Mouse (Mus musculus) E14TG2a.4 (cell line): ENCODE data around the gene Osbpl8.

Experiments
- H3K27me3 ChIP-seq: 2 replicates; pipeline ENCODE4 v1.6.1; 2014; ENCODE audit warnings: low read length, control low read depth; ENCODE audit not compliant: insufficient read depth
- H3K36me3 ChIP-seq: 2 replicates; pipeline ENCODE4 v1.6.1; 2014; ENCODE audit warnings: low read length, control low read depth; ENCODE audit not compliant: insufficient read depth
- H3K4me1 ChIP-seq: replicated peaks from 2 replicates; pipeline ENCODE4 v1.6.1; 2014; ENCODE audit warnings: low read depth, low read length, control low read depth
- H3K4me3 ChIP-seq: replicated peaks from 2 replicates; pipeline ENCODE4 v1.5.1; 2014; ENCODE audit warnings: mild to moderate bottlenecking, low read length
- H3K9me3 ChIP-seq: 2 replicates; pipeline ENCODE4 v1.6.1; 2014; ENCODE audit warnings: low read length, control low read depth
- CTCF ChIP-seq: conservative IDR thresholded peaks from 2 replicates; pipeline ENCODE4 v1.5.1; 2014; ENCODE audit warnings: low read length
- NANOG ChIP-seq: IDR thresholded peaks from 2 replicates; pipeline ENCODE4 v1.6.1; 2014; ENCODE audit warnings: borderline replicate concordance, low read length, mixed read lengths
- POU5F1 ChIP-seq: IDR thresholded peaks from 2 replicates; pipeline ENCODE4 v1.6.1; 2014; ENCODE audit warnings: low read length, borderline replicate concordance

Gene Osbpl8

GRCm38 (mm10) chr10:111313282-111313681 lies 148.7 kb downstream of the Osbpl8 start:
- H3K9me3 ChIP-seq: no peaks in the 10 kb centered on the region
- H3K4me1 ChIP-seq: peaks cover 16% of the 10 kb centered on the region
- TF ChIP-seq POU5F1 (no peak), CTCF (no peak), NANOG (no peak)
- H3K4me3 ChIP-seq: no peak overlapping the region
- no peaks in the 10 kb centered on the region for H3K36me3 ChIP-seq
- H3K27me3 ChIP-seq: 0 out of 2 replicates have a peak, but pooled peaks cover 3% of the 10 kb centered on the region

GRCm38 (mm10) chr10:111314636-111315395 lies 150.3 kb downstream of the Osbpl8 start:
- 0 out of 2 replicates have a peak, but pooled peaks cover 3% of the 10 kb centered on the region for H3K27me3 ChIP-seq
- H3K36me3 ChIP-seq: no peaks in the 10 kb centered on the region
- no peaks in the 10 kb centered on the region for H3K9me3 ChIP-seq
- TF ChIP-seq CTCF (no peak), NANOG (no peak), POU5F1 (no peak)
- no peak overlapping the region for H3K4me3 ChIP-seq
- H3K4me1 ChIP-seq: peaks cover 16% of the 10 kb centered on the region

DNA sequence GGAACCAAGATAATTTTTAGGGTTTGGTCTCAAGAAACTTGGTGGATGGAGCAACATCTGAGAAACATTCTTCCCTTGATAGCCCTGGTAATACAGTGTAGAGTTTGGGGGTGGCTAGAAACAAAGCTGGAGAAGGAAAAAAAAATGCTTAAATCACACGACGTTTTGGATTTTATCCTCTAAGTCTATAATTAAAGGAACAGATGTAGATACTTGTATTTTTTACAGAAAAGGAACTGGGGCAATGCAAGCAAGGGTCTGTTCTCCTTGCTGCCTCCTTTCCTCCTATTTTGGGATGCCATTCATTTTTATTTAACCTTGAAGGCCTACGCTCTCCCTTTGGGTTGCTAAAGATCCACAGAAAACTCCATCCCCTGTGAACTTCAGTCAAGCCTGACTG lies 151.4 kb downstream of the Osbpl8 start:
- no peak for TF ChIP-seq CTCF
- TF ChIP-seq POU5F1: no peak
- no peak for TF ChIP-seq NANOG
- 0 out of 2 replicates have a peak, but pooled peaks cover 3% of the 10 kb centered on the region for H3K27me3 ChIP-seq
- H3K4me1 ChIP-seq: peaks cover 16% of the 10 kb centered on the region
- no peak overlapping the region for H3K4me3 ChIP-seq
- peaks cover 4% of the 10 kb centered on the region for H3K9me3 ChIP-seq
- H3K36me3 ChIP-seq: no peaks in the 10 kb centered on the region

DNA sequence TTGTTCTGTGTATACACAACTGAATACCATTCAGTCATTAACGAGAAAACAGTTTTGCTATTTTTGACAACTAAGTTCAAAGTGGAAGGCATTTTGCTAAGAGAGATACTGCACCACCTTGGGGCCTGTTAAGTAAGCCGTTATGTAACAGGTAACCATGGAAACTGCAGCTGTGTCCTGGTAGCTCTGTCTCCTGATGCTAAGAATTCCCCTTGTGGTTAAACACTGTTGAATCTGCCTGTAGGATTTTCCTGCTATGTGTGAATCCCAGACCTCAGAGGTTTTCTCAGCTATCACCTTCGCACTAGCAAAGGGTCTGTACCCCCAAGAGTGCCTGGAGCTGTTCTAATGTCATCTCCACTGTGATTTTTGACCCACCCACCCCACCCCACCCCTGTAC lies 153.5 kb downstream of the Osbpl8 start:
- Histone ChIP-seq H3K27me3 (0 out of 2 replicates have a peak, but pooled peaks cover 3% of the 10 kb centered on the region), H3K4me3 (no peak overlapping the region), H3K9me3 (peaks cover 4% of the 10 kb centered on the region), H3K4me1 (peaks cover 14% of the 10 kb centered on the region), H3K36me3 (no peaks in the 10 kb centered on the region)
- TF ChIP-seq CTCF (no peak), NANOG (no peak), POU5F1 (no peak)

DNA sequence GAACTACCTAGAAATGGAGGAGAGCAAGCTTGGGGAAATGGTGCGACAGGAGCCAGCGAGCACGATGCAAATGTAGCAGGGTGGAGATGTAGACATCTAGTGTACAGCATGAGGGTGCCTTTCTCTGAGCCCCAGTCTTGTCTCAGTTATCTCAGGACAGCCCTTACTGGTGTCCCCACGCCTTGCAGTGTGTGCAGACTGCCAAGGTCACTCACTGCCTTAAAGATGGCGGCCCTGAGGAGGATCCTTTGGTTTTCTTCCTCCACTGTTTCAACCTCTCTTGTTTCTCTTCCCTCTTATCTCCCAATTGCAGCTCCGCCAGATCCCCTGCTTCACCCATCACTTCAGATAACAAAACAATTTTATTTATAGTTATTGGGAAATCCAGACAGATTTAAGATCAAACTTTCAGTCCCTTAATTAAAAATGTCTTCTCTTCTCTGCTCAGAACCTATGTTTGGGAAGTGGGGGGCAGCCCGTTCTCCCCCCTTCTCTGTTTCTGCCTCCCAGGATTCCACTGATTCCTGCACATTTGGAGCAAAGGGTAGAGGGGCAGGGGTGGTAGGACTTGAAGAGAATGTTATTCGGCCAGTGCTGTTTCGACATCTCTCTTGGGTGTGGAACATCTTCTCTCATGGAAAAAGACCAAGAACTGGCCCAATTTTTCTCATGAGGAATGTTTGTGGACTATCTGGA lies 154.4 kb downstream of the Osbpl8 start:
- Histone ChIP-seq H3K4me1 (peaks cover 5% of the 10 kb centered on the region; the same call in 1 of the 2 replicates), H3K4me3 (no peak overlapping the region), H3K27me3 (0 out of 2 replicates have a peak, but pooled peaks cover 3% of the 10 kb centered on the region), H3K36me3 (no peaks in the 10 kb centered on the region), H3K9me3 (peaks cover 4% of the 10 kb centered on the region)
- TF ChIP-seq NANOG: no peak
- TF ChIP-seq POU5F1: no peak
- TF ChIP-seq CTCF: no peak

GRCm38 (mm10) chr10:111320579-111320978 lies 156.0 kb downstream of the Osbpl8 start:
- no peaks in the 10 kb centered on the region for H3K36me3 ChIP-seq
- H3K27me3 ChIP-seq: no peaks in the 10 kb centered on the region
- no peaks in the 10 kb centered on the region for H3K4me1 ChIP-seq
- H3K9me3 ChIP-seq: peaks cover 4% of the 10 kb centered on the region
- no peak overlapping the region for H3K4me3 ChIP-seq
- TF ChIP-seq CTCF (no peak), POU5F1 (no peak), NANOG (no peak)

DNA sequence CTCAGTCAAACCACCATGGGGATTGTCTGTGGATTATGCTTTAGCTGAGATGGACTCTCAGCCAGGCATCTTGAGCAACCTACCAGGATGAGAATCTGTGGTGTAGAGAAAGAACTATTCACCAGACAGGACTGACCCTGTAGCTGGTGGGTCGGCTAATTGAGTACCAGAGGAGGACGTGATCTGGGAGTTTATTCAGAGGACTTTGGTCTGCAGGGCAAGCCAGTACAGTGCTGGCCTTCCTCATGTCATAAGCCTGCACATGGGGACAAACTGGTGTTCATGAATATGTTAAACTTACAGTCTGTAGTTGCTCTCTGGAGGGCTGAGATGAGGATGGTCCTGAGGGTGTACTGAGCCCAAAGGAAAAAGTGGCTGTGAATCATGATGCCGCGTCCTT lies 163.4 kb downstream of the Osbpl8 start:
- no peak for TF ChIP-seq POU5F1
- no peak for TF ChIP-seq CTCF

GRCm38 (mm10) chr10:111329326-111329725 lies 164.8 kb downstream of the Osbpl8 start:
- H3K4me1 ChIP-seq: peaks cover 8% of the 10 kb centered on the region
- peaks cover 3% of the 10 kb centered on the region; the same call in 1 of the 2 replicates for H3K27me3 ChIP-seq
- no peak for TF ChIP-seq NANOG
- TF ChIP-seq POU5F1: no peak
- TF ChIP-seq CTCF: no peak
- H3K4me3 ChIP-seq: no peak overlapping the region
- 0 out of 2 replicates have a peak, but pooled peaks cover 2% of the 10 kb centered on the region for H3K9me3 ChIP-seq
- H3K36me3 ChIP-seq: no peaks in the 10 kb centered on the region

More for the DNA sequence above, 163.4 kb downstream of the Osbpl8 start:
- Histone ChIP-seq H3K9me3 (no peaks in the 10 kb centered on the region), H3K4me3 (no peak overlapping the region), H3K4me1 (no peaks in the 10 kb centered on the region), H3K27me3 (peaks cover 3% of the 10 kb centered on the region; the same call in 1 of the 2 replicates), H3K36me3 (no peaks in the 10 kb centered on the region)
